Mouse (Mus musculus) embryonic fibroblast, embryonic 13.5 days (primary cell): ENCODE measurements around the gene Nenf.

Experiments used
- CTCF ChIP-seq: IDR thresholded peaks from 2 replicates; pipeline ENCODE4 v1.5.1; 2011; ENCODE audit warnings: mild to moderate bottlenecking, control low read depth, low read length, moderate library complexity, borderline replicate concordance; ENCODE audit not compliant: insufficient read depth
- POLR2A ChIP-seq: IDR thresholded peaks from 2 replicates; pipeline ENCODE4 v1.6.1; 2011; ENCODE audit warnings: low read depth, mild to moderate bottlenecking, control low read depth, low read length, moderate library complexity

GRCm38 (mm10) chr1:191323381-191323780 is 5.4 kb upstream of the Nenf start:
- TF ChIP-seq CTCF (no peak), POLR2A (no peak)
